Mouse (Mus musculus): ENCODE results near the gene Ccdc141.

The Ccdc141 gene

GRCm38 (mm10) chr2:77114335-77114734 is 56.1 kb downstream of the Ccdc141 start:
- no peak for DNase-seq

GRCm38 (mm10) chr2:77113867-77114266 is 56.6 kb downstream of the Ccdc141 start:
- DNase-seq, result no peak

- no peak for DNase-seq
Observed at GRCm38 (mm10) chr2:77113026-77113425, 57.4 kb downstream of the Ccdc141 start.

GRCm38 (mm10) chr2:77111095-77111494 is 59.3 kb downstream of the Ccdc141 start:
- no peak for DNase-seq

- DNase-seq, result no peak
Observed at GRCm38 (mm10) chr2:77110365-77110764, 60.1 kb downstream of the Ccdc141 start.

GRCm38 (mm10) chr2:77109506-77110123 is 60.8 kb downstream of the Ccdc141 start:
- peak; percentile 94 for DNase-seq

GRCm38 (mm10) chr2:77108562-77108961 is 61.9 kb downstream of the Ccdc141 start:
- no peak for DNase-seq

GRCm38 (mm10) chr2:77106150-77106549 is 64.3 kb downstream of the Ccdc141 start:
- DNase-seq, result no peak

- DNase-seq, result no peak
Observed at GRCm38 (mm10) chr2:77105006-77105715, 65.3 kb downstream of the Ccdc141 start.

GRCm38 (mm10) chr2:77102516-77102915 is 67.9 kb downstream of the Ccdc141 start:
- DNase-seq, result no peak

GRCm38 (mm10) chr2:77099814-77100213 is 70.6 kb downstream of the Ccdc141 start:
- DNase-seq, result no peak

- DNase-seq, result no peak
Observed at GRCm38 (mm10) chr2:77098769-77099168, 71.7 kb downstream of the Ccdc141 start.

- DNase-seq, result no peak
Observed at GRCm38 (mm10) chr2:77091749-77092148, 78.7 kb downstream of the Ccdc141 start.

- DNase-seq, result no peak
Observed at GRCm38 (mm10) chr2:77085313-77085712, 85.1 kb downstream of the Ccdc141 start.

GRCm38 (mm10) chr2:77084629-77085028 is 85.8 kb downstream of the Ccdc141 start:
- DNase-seq, result no peak

- DNase-seq, result no peak
Observed at GRCm38 (mm10) chr2:77081156-77081555, 89.3 kb downstream of the Ccdc141 start.

GRCm38 (mm10) chr2:77080657-77081056 is 89.8 kb downstream of the Ccdc141 start:
- DNase-seq, result no peak

GRCm38 (mm10) chr2:77078746-77079145 is 91.7 kb downstream of the Ccdc141 start:
- no peak for DNase-seq

GRCm38 (mm10) chr2:77074373-77074772 is 96.1 kb downstream of the Ccdc141 start:
- no peak for DNase-seq

- peak; percentile 24 for DNase-seq
Observed at GRCm38 (mm10) chr2:77073930-77074329, 96.5 kb downstream of the Ccdc141 start.

GRCm38 (mm10) chr2:77065294-77065693 is 105.1 kb downstream of the Ccdc141 start:
- no peak for DNase-seq

GRCm38 (mm10) chr2:77061871-77062270 is 108.6 kb downstream of the Ccdc141 start:
- peak; percentile 19 for DNase-seq

GRCm38 (mm10) chr2:77059596-77059995 is 110.8 kb downstream of the Ccdc141 start:
- DNase-seq, result no peak

GRCm38 (mm10) chr2:77056367-77056766 is 114.1 kb downstream of the Ccdc141 start:
- peak; percentile 18 for DNase-seq

- DNase-seq, result no peak
Observed at GRCm38 (mm10) chr2:77042912-77043311, 127.5 kb downstream of the Ccdc141 start.
